11 mouse cellular contexts compared by ENCODE assay signal in the genomic region with DNA sequence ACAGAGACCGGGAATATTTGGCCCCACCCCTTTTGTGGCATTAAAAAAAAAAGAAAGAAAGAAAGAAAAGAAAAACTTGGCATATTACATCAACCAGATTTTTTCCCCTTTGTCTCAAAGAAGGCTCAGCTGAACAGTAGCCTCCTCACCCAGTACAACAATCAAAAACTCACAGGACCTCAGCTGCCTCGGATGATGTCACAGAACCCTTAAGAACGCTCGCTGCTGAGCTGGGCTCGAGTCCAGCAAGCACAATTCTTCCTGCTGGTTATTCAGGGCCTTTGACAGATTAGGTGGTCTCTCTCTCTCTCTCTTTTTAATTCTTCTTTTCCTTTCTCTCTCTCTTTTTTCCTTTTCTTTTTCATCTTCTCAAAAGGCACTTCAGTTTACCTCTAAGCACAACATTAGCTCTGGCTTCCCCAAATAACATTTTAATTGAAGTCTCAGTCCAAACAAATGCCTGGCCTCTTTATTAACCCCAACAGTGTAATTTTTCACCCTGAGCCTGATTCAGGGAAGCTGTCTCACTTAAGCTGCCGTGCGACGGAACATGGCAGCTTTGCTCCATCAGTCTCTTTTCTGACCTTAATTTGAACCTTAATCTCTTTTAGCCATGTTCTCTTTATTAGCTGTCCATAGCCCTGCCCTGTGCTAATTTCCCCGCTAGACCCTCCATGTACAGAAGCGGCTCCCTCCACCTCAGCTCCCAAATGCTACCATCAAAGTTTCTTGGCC. TPM values are rescaled to one million over a fixed set of nuclear protein-coding genes. Genes with fewer than 3 reads are reported as not detected.
DNase-seq lines count a peak whose midpoint lies in the region; ATAC-seq lines count a peak whose summit lies in the region.
"Had no signal": no experiment of that assay in that cellular context is flagged by ENCODE, and none has a peak within 500 bp of the region (broad histone marks: within the 10 kb centered on the region; RNA-seq: fewer than 3 reads in every experiment).

No protein-coding gene starts in this region.

- ATAC-seq in intestine, embryonic 14.5 days (replicated peaks; ENCODE audit: low FRiP score, low TSS enrichment, low read depth): no peak
- ATAC-seq in intestine, embryonic 15.5 days: no peak
- peak; percentile 96 for ATAC-seq in neural tube, embryonic 12.5 days (ENCODE audit: low FRiP score, low read depth)
- no peak for ATAC-seq in erythroblast, adult 5-6 weeks (replicated peaks; ENCODE audit: low FRiP score, poor library complexity, severe bottlenecking)

- no peak overlapping the region for H3K27ac ChIP-seq in intestine, embryonic 14.5 days (ENCODE audit: low read depth)
- no peak overlapping the region for H3K27ac ChIP-seq in intestine, embryonic 15.5 days
- no peak overlapping the region for H3K27ac ChIP-seq in neural tube, embryonic 12.5 days
- H3K27ac ChIP-seq: liver, embryonic 15.5 days had no signal

- H3K36me3 ChIP-seq in intestine, embryonic 14.5 days (ENCODE audit: control insufficient read depth, insufficient read depth, low read length): no peaks in the 10 kb centered on the region
- H3K36me3 ChIP-seq in intestine, embryonic 15.5 days: no peaks in the 10 kb centered on the region
- no peaks in the 10 kb centered on the region for H3K36me3 ChIP-seq in neural tube, embryonic 12.5 days
- H3K36me3 ChIP-seq: liver, embryonic 15.5 days had no signal

- no peaks in the 10 kb centered on the region; the same call in 1 of the 2 replicates for H3K4me1 ChIP-seq in intestine, embryonic 14.5 days (replicated peaks; ENCODE audit: control insufficient read depth, insufficient read depth, low read length)
- H3K4me1 ChIP-seq in intestine, embryonic 15.5 days (replicated peaks): peaks cover 3% of the 10 kb centered on the region; the same call in 1 of the 2 replicates
- peaks cover 29% of the 10 kb centered on the region for H3K4me1 ChIP-seq in neural tube, embryonic 12.5 days
- H3K4me1 ChIP-seq: liver, embryonic 15.5 days; megakaryocyte, embryonic 14.5 days had no signal

- 0 out of 2 replicates have a peak, but pooled peaks cover 2% of the 10 kb centered on the region for H3K27me3 ChIP-seq in intestine, embryonic 14.5 days (replicated peaks; ENCODE audit: control insufficient read depth, insufficient read depth, low read length)
- no peaks in the 10 kb centered on the region for H3K27me3 ChIP-seq in intestine, embryonic 15.5 days (replicated peaks)
- no peaks in the 10 kb centered on the region for H3K27me3 ChIP-seq in neural tube, embryonic 12.5 days (replicated peaks)
- H3K27me3 ChIP-seq: liver, embryonic 15.5 days; megakaryocyte, embryonic 14.5 days had no signal

- DNase-seq in intestine, embryonic 14.5 days (ENCODE audit: low spot score): peak; percentile 56
- DNase-seq in neural tube, embryonic 10.5 days (ENCODE audit: extremely low spot score, low spot score): no peak
- DNase-seq in heart, postnatal 4 days: peak; percentile 66
- DNase-seq in left cerebral cortex, adult 8-10 months (ENCODE audit: low spot score in 2 of 2): no peak
- DNase-seq: kidney, adult 11 months; thymus, adult 2 months had no signal

- 32% methylated on average over 10 of the region's 10 CpGs for WGBS in intestine, embryonic 14.5 days
- WGBS in intestine, embryonic 15.5 days: 31% methylated on average over 10 of the region's 10 CpGs
- 10% methylated on average over 10 of the region's 10 CpGs for WGBS in neural tube, embryonic 12.5 days

- H3K9ac ChIP-seq in intestine, embryonic 14.5 days (ENCODE audit: low read length): no peak overlapping the region
- H3K9ac ChIP-seq in intestine, embryonic 15.5 days: no peak overlapping the region
- no peak overlapping the region for H3K9ac ChIP-seq in neural tube, embryonic 12.5 days
- H3K9ac ChIP-seq: liver, embryonic 15.5 days had no signal

- no peak overlapping the region for H3K4me2 ChIP-seq in intestine, embryonic 14.5 days (ENCODE audit: low read length)
- H3K4me2 ChIP-seq in intestine, embryonic 15.5 days (replicated peaks): no peak overlapping the region
- H3K4me2 ChIP-seq in neural tube, embryonic 12.5 days (replicated peaks): 0 out of 2 replicates have a peak overlapping the region, but pooled peaks have one; percentile 12
- H3K4me2 ChIP-seq: liver, embryonic 15.5 days had no signal

- no peaks in the 10 kb centered on the region for H3K9me3 ChIP-seq in intestine, embryonic 14.5 days (ENCODE audit: control insufficient read depth, low read length)
- no peaks in the 10 kb centered on the region for H3K9me3 ChIP-seq in intestine, embryonic 15.5 days
- H3K9me3 ChIP-seq in neural tube, embryonic 12.5 days: no peaks in the 10 kb centered on the region
- H3K9me3 ChIP-seq: liver, embryonic 15.5 days had no signal

- no peak overlapping the region for H3K4me3 ChIP-seq in intestine, embryonic 14.5 days (ENCODE audit: low read depth, low read length)
- no peak overlapping the region for H3K4me3 ChIP-seq in intestine, embryonic 15.5 days (replicated peaks)
- H3K4me3 ChIP-seq in neural tube, embryonic 12.5 days: no peak overlapping the region
- H3K4me3 ChIP-seq: liver, embryonic 15.5 days; megakaryocyte, embryonic 14.5 days had no signal

RNA-seq across cellular contexts. Expression of a gene that starts 19.9 kb away (rescaled TPM):
- polyA plus RNA-seq in intestine, embryonic 14.5 days (2014; fragmentation: Nextera tagmentation; extraction: Ambion mirVana): 1.8 and 3.7 TPM in 2 replicates
- 2.6 and 2.8 TPM in 2 replicates for polyA plus RNA-seq in intestine, embryonic 15.5 days (2015; fragmentation: Nextera tagmentation; extraction: Ambion mirVana)
- 17.7 and 18.6 TPM in 2 replicates for polyA plus RNA-seq in neural tube, embryonic 12.5 days (2016; fragmentation: Nextera tagmentation; extraction: Ambion mirVana)
- 10 to 100 TPM; 57.6 to 58.0 TPM for total RNA-seq in heart, postnatal 4 days (2021)
- not detected in 2 replicates for total RNA-seq in erythroblast, adult 5-6 weeks (2015; ENCODE audit: low replicate concordance)
- not detected in 2 replicates for total RNA-seq in erythroblast, adult 5-6 weeks (2017; ENCODE audit: low replicate concordance)
- 10 to 100 TPM in 3 of 4 experiments, 1 to 10 TPM in 1; 9.5 to 12.4 (median 10.9) TPM for total RNA-seq in left cerebral cortex, adult 8-10 months (2022)

Comparison
In these comparisons a context has a peak if more than half of its experiments do, and no peak if none do; other contexts are left out.
1. DNase-seq: peak in intestine, embryonic 14.5 days (single experiment) and heart, postnatal 4 days (single experiment); none in neural tube, embryonic 10.5 days (single experiment) and left cerebral cortex, adult 8-10 months (0 of 2).
2. RNA of a gene that starts 19.9 kb away (total RNA-seq): 57.6 to 58.0 TPM in heart, postnatal 4 days and 9.5 to 12.4 TPM in left cerebral cortex, adult 8-10 months; not detected in erythroblast, adult 5-6 weeks; every median in the first group is over 10 times any median in the second.